Mouse (Mus musculus) E14TG2a.4 (cell line): Measurements from ENCODE around the gene Gtsf1l.

ENCODE experiments used
- CTCF ChIP-seq: conservative IDR thresholded peaks from 2 replicates; pipeline ENCODE4 v1.5.1; 2014; ENCODE audit warnings: low read length
- NANOG ChIP-seq: IDR thresholded peaks from 2 replicates; pipeline ENCODE4 v1.6.1; 2014; ENCODE audit warnings: borderline replicate concordance, low read length, mixed read lengths

DNA sequence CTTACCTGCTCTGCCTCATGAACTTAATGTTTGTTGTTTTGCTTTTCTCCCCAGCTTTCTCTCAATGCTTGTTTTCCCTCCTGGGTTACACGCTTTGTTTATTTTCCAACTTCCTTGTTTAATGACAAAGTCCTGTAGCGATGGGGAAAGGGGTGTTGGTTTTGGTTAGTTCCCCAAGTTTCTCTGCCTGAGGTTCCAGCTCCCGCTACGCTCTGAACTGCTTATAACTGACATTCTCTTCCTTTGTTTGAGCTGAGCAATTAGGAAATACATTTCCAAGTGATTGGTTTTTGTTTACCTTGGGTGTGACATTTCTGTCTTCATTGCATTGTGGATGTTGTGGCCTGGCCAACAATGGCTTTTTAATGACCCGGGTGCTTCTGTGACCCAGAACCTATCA, 12.9 kb upstream of the Gtsf1l start:
- TF ChIP-seq CTCF (no peak), NANOG (no peak)
